Mouse (Mus musculus) heart, embryonic 15.5 days (tissue): ENCODE data around the gene Rapgef4. TPM values are rescaled to one million over a fixed set of nuclear protein-coding genes. Genes with fewer than 3 reads are reported as not detected.

Experiments used
- ATAC-seq: fragments of 200-750 bp; cut with Nextera tagmentation; replicated peaks from 2 replicates; pipeline ENCODE4 v1.8.0; 2017; ENCODE audit warnings: low read depth, moderate TSS enrichment; ENCODE audit not compliant: insufficient number of reproducible peaks, insufficient read depth, low FRiP score
- H3K27ac ChIP-seq: fragments of 300-500 bp; sonication (generic); 2 replicates; pipeline ENCODE4 v1.5.1; 2015; ENCODE audit warnings: mild to moderate bottlenecking, inconsistent platforms
- H3K27me3 ChIP-seq: fragments of 300-500 bp; sonication (generic); 2 replicates; pipeline ENCODE4 v1.6.1; 2015; ENCODE audit warnings: inconsistent platforms
- H3K36me3 ChIP-seq: fragments of 300-500 bp; sonication (generic); 2 replicates; pipeline ENCODE4 v1.6.1; 2015; ENCODE audit warnings: mild to moderate bottlenecking, inconsistent platforms
- H3K4me1 ChIP-seq: fragments of 300-500 bp; sonication (generic); replicated peaks from 2 replicates; pipeline ENCODE4 v1.6.1; 2015; ENCODE audit warnings: inconsistent platforms
- H3K4me2 ChIP-seq: fragments of 300-500 bp; sonication (generic); 2 replicates; pipeline ENCODE4 v1.6.1; 2015; ENCODE audit warnings: inconsistent platforms, mild to moderate bottlenecking, moderate library complexity
- H3K4me3 ChIP-seq: fragments of 300-500 bp; sonication (generic); 2 replicates; pipeline ENCODE4 v1.5.1; 2015; ENCODE audit warnings: mild to moderate bottlenecking, inconsistent platforms
- H3K9ac ChIP-seq: fragments of 300-500 bp; sonication (generic); 2 replicates; pipeline ENCODE4 v1.6.1; 2015; ENCODE audit warnings: mild to moderate bottlenecking, inconsistent platforms
- H3K9me3 ChIP-seq: fragments of 300-500 bp; sonication (generic); replicated peaks from 2 replicates; pipeline ENCODE4 v1.6.1; 2016; ENCODE audit warnings: inconsistent platforms
- WGBS: fragments of 180-500 bp; shearing (Covaris S2); methylation state at CpG from one replicate; pipeline ENCODE4 v1.1.7; 2015; ENCODE audit warnings: mixed read lengths; 5-methylcytosine and 5-hydroxymethylcytosine counted together
- polyA plus RNA-seq: library from polyadenylated mRNA; unstranded; fragments of >200 nt; fragmentation: Nextera tagmentation; extraction: Ambion mirVana; gene quantifications from 2 replicates; pipeline ENCODE4 v1.2.1, GENCODE M21; 2015

Rapgef4 gene
- polyA plus RNA-seq, 1 experiment from 2014 or later, result 3.7 TPM

DNA sequence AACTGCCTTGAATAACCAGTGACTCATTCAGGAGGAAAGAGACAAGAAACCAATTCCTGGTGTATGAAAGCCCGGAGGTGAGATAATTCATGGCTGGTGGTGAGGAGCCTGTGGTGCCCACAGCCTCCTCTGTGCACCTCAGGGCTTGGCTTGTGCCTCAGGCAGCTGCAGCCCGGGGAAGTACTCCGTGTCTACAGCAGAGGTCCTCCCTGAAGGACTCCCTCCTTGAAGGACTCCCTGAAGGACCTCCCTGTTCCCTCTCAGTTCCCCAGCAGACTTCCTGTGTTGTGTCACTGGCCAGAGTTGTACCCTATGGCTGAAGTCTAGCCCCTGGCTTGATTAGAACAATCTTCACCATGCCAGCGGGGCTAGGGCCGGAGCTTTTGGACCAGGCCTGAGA lies 50.7 kb downstream of the Rapgef4 start:
- no peak for ATAC-seq
- Histone ChIP-seq H3K4me3 (no peak overlapping the region), H3K4me2 (no peak overlapping the region), H3K36me3 (no peaks in the 10 kb centered on the region), H3K27me3 (no peaks in the 10 kb centered on the region), H3K9me3 (no peaks in the 10 kb centered on the region), H3K4me1 (no peaks in the 10 kb centered on the region), H3K27ac (no peak overlapping the region), H3K9ac (no peak overlapping the region)
- 73% methylated on average over 5 of the region's 5 CpGs for WGBS

DNA sequence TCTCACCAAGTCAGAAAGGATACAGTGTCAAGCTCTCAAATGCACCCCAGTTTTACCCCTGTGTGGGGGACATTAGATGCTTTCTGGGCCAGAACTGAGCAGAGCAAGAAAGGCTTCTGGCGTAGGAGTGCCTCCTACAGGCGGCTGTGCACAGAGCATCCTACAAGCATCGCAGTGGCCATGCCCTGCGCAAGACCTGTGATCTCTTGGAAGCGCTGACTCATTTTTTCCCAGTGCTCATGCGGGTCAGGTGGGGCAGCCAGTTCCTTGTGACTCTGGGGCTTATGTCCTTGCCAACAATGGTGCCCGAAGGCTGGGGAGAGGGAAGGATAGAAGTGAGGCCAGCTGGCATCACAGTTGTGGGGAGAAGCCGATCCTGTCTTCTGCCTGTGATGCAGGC lies 54.6 kb downstream of the Rapgef4 start:
- Histone ChIP-seq H3K27ac (no peak overlapping the region), H3K4me3 (no peak overlapping the region), H3K4me2 (no peak overlapping the region), H3K27me3 (no peaks in the 10 kb centered on the region), H3K9ac (no peak overlapping the region), H3K4me1 (peaks cover 6% of the 10 kb centered on the region; the same call in 1 of the 2 replicates), H3K36me3 (no peaks in the 10 kb centered on the region), H3K9me3 (no peaks in the 10 kb centered on the region)
- 47% methylated on average over 8 of the region's 8 CpGs for WGBS
- no peak for ATAC-seq

DNA sequence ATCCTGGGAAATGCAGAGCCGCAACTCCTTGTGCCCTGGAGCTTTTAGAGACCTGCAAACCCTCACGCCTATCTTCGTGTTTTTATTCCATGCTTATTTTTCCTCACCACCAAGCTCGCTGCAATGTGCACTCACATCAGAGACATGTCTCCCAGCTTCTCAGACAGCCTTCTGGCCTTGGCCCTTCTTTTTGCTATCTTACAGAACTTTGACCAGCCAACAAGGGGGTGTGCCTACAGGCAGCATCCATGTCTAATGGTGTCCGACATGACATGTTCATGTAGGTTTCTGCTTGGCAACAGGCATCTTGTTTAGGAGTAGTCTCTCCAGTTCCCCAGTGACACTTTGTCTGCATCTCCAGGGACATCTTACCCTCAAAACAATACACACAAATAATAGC lies 56.3 kb downstream of the Rapgef4 start:
- ATAC-seq, result no peak
- WGBS, result 90% methylated on average over 5 of the region's 5 CpGs
- H3K4me3 ChIP-seq, result no peak overlapping the region
- no peaks in the 10 kb centered on the region for H3K36me3 ChIP-seq
- H3K27me3 ChIP-seq, result no peaks in the 10 kb centered on the region
- peaks cover 6% of the 10 kb centered on the region; the same call in 1 of the 2 replicates for H3K4me1 ChIP-seq
- H3K27ac ChIP-seq, result no peak overlapping the region
- H3K4me2 ChIP-seq, result no peak overlapping the region
- H3K9ac ChIP-seq, result no peak overlapping the region
- no peaks in the 10 kb centered on the region for H3K9me3 ChIP-seq

DNA sequence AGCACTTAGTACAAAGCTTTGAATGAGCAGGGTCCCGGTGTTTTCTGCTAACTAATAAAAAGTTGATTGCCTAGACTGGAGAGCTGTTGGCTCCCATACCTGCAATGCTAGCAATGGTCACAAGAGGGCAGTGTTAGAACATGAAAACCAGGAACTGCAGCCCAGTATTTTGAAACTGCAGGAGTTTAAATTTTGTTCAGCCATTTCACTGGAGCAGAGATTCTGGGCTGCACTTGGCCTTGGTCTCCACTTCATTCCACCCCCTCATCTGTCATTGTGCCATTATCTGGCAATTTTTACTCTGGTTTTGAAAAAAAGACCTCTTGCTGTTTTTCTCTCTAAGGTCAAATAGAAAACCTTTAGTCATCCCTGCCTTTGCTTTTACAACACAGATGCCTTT lies 57.2 kb downstream of the Rapgef4 start:
- H3K4me2 ChIP-seq, result peak overlapping the region; percentile 38; the same call in 1 of the 2 replicates

DNA sequence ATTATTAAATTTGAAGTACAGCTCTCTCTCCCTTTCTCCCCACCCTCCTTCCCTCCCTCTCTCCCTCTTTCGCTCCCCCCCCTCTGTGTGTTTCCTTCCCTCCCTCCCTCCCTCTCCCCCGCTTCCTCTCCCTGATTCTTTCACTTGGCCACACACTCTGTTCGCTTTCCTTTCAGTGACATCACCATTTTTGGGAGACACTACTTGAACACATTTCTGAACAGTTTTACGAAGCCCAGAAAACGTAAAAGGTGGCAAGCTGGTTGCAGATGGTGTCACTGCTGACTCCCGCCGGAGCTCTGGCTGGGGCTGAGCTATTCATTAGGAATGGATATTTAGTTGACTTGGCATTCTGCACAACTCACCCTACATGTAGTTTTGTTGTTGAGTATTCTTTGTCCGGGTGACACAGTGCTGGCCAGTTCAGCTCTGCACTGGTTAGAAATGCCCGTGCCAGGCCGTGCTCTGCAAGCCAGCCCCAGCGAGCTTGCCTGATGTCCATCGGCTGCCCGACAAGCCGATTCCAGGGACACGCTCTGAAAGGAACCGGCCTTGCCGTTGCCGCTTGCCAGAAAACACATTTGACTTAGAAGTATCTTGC lies 57.7 kb downstream of the Rapgef4 start:
- H3K9me3 ChIP-seq, result no peaks in the 10 kb centered on the region
- H3K4me1 ChIP-seq, result peaks cover 6% of the 10 kb centered on the region; the same call in 1 of the 2 replicates
- peak overlapping the region; percentile 38 for H3K4me2 ChIP-seq
- no peaks in the 10 kb centered on the region for H3K36me3 ChIP-seq
- H3K4me3 ChIP-seq, result no peak overlapping the region
- WGBS, result 62% methylated on average over 18 of the region's 18 CpGs
- peak; percentile 11; the same call in 1 of the 2 replicates for ATAC-seq
- no peaks in the 10 kb centered on the region for H3K27me3 ChIP-seq
- peak overlapping the region; percentile 49; the same call in 1 of the 2 replicates for H3K27ac ChIP-seq
- 0 out of 2 replicates have a peak overlapping the region, but pooled peaks have one; percentile 13 for H3K9ac ChIP-seq

More for the DNA sequence above, 57.2 kb downstream of the Rapgef4 start:
- 0 out of 2 replicates have a peak overlapping the region, but pooled peaks have one; percentile 13 for H3K9ac ChIP-seq
- no peaks in the 10 kb centered on the region for H3K27me3 ChIP-seq
- ATAC-seq, result no peak
- peaks cover 6% of the 10 kb centered on the region; the same call in 1 of the 2 replicates for H3K4me1 ChIP-seq
- H3K4me3 ChIP-seq, result no peak overlapping the region
- H3K27ac ChIP-seq, result no peak overlapping the region
- no peaks in the 10 kb centered on the region for H3K36me3 ChIP-seq
- H3K9me3 ChIP-seq, result no peaks in the 10 kb centered on the region
- WGBS, result 10% methylated on average over 1 of the region's 1 CpGs

DNA sequence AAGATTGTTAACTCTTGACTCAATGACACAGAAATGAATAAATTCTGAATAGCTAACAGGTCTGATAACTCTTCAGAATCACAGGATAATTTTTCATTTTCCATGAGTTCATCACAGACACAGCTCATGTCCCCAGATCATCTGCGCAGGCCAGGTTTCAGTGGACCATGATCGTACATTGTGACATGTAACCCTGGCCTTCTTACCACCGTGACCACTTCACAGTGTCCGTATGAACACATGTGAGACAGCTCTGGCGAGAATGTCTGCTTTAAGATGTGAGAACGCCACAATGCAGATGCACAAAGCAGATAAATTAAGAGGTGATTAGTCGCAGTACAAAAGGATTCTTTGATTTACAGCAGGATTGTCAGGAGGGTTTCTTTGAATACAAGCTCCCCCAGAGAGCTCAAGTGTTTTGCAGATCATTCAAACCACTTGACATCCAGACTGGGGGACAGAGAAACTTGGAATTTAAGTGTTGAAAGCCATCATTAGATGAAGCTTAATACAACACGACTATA lies 58.5 kb downstream of the Rapgef4 start:
- H3K27ac ChIP-seq, result no peak overlapping the region
- no peak for ATAC-seq
- H3K9ac ChIP-seq, result no peak overlapping the region
- H3K4me3 ChIP-seq, result no peak overlapping the region
- 68% methylated on average over 8 of the region's 8 CpGs for WGBS
- no peaks in the 10 kb centered on the region for H3K36me3 ChIP-seq
- peaks cover 6% of the 10 kb centered on the region; the same call in 1 of the 2 replicates for H3K4me1 ChIP-seq
- no peaks in the 10 kb centered on the region for H3K27me3 ChIP-seq
- H3K9me3 ChIP-seq, result no peaks in the 10 kb centered on the region
- H3K4me2 ChIP-seq, result no peak overlapping the region

DNA sequence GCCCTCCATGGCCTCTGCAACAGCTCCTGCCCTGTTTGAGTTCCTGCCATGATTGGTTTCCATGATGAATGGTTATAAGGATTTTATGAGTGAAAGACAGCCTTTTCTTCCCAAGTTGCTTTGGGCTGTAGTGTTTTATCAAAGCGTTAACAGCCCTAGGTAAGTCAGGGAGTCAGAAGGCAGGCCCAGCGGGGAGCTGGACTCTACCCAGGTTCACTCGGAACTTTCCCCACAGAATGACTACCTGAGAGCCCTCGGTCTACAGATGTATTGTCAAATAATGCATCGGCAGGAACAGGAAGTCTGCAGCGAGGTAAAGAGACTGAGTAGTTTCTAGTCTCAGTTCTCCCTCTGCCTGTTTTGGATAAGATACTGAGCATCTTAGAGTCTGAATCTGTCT lies 60.0 kb downstream of the Rapgef4 start:
- Histone ChIP-seq H3K4me2 (no peak overlapping the region), H3K4me1 (peaks cover 6% of the 10 kb centered on the region; the same call in 1 of the 2 replicates), H3K9ac (no peak overlapping the region), H3K27ac (no peak overlapping the region), H3K4me3 (no peak overlapping the region), H3K36me3 (no peaks in the 10 kb centered on the region), H3K9me3 (no peaks in the 10 kb centered on the region), H3K27me3 (no peaks in the 10 kb centered on the region)
- no peak for ATAC-seq
- WGBS, result 84% methylated on average over 6 of the region's 6 CpGs

DNA sequence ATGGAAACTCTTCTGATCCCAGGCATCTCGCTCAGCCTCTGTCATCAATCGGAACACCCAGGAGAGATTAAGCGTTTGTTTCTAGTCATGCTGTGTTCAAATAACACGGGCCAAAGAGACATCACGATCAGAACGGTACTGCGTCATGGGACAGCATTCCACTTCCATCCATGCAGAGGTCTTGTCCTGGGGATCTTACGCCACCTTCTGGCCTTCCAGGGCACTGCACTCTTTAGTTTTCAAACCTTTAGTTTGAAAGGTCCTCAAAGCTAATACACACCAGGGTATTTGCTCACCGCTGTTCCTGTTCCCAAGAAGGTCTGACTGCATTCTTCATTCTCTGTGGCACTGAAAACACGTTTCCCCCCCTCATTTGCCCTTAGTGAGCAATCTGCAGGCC lies 61.1 kb downstream of the Rapgef4 start:
- H3K27ac ChIP-seq, result no peak overlapping the region
- H3K4me1 ChIP-seq, result peaks cover 6% of the 10 kb centered on the region; the same call in 1 of the 2 replicates
- WGBS, result 86% methylated on average over 10 of the region's 10 CpGs
- no peak overlapping the region for H3K4me3 ChIP-seq
- no peaks in the 10 kb centered on the region for H3K27me3 ChIP-seq
- H3K9me3 ChIP-seq, result no peaks in the 10 kb centered on the region
- no peak overlapping the region for H3K9ac ChIP-seq
- no peak overlapping the region for H3K4me2 ChIP-seq
- ATAC-seq, result no peak
- no peaks in the 10 kb centered on the region for H3K36me3 ChIP-seq

DNA sequence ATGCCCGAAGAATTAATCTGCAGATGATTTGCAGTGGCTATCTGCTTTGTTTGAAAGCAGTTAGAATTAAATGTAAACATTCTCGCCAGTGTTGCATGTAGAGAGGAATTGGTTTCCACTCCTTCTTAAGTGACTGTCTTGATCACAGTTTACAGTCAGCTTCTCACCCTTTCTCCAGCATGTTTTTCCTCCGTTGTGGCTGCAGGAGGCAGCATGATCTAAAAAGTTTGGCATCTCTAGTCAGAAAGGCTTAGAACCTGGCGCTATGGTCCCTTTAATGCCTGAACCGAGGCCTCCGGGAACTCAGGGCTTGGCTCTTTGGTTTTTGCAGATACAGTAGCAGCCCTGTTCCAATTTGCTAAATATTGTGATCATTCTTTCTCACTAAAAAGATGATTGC lies 63.2 kb downstream of the Rapgef4 start:
- no peak for ATAC-seq

DNA sequence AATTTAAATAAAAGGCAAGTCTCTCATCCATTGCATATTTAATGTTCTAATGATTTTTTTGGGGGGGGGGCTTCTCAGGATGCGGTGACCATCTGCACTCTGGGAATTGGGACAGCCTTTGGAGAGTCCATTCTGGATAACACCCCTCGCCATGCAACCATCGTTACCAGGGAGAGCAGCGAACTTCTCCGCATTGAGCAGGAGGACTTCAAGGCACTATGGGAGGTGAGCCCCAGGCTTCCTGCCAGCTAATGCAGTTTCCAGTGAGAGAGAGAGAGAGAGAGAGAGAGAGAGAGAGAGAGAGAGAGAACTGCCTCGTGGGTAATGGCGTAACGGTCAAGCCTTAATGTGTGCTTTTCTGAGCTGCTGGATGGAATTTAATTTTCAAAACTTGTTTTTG lies 64.0 kb downstream of the Rapgef4 start:
- no peak for ATAC-seq
- H3K4me3 ChIP-seq, result no peak overlapping the region
- WGBS, result 87% methylated on average over 8 of the region's 8 CpGs
- H3K27me3 ChIP-seq, result no peaks in the 10 kb centered on the region
- no peaks in the 10 kb centered on the region for H3K4me1 ChIP-seq
- no peak overlapping the region for H3K9ac ChIP-seq
- H3K36me3 ChIP-seq, result no peaks in the 10 kb centered on the region
- no peaks in the 10 kb centered on the region for H3K9me3 ChIP-seq
- H3K27ac ChIP-seq, result no peak overlapping the region
- no peak overlapping the region for H3K4me2 ChIP-seq

More for the DNA sequence above, 63.2 kb downstream of the Rapgef4 start:
- H3K4me1 ChIP-seq, result 0 out of 2 replicates have a peak, but pooled peaks cover 2% of the 10 kb centered on the region
- no peak overlapping the region for H3K27ac ChIP-seq
- no peaks in the 10 kb centered on the region for H3K27me3 ChIP-seq
- WGBS, result 38% methylated on average over 6 of the region's 6 CpGs
- no peak overlapping the region for H3K9ac ChIP-seq
- H3K9me3 ChIP-seq, result no peaks in the 10 kb centered on the region
- no peak overlapping the region for H3K4me3 ChIP-seq
- H3K36me3 ChIP-seq, result no peaks in the 10 kb centered on the region
- H3K4me2 ChIP-seq, result no peak overlapping the region

DNA sequence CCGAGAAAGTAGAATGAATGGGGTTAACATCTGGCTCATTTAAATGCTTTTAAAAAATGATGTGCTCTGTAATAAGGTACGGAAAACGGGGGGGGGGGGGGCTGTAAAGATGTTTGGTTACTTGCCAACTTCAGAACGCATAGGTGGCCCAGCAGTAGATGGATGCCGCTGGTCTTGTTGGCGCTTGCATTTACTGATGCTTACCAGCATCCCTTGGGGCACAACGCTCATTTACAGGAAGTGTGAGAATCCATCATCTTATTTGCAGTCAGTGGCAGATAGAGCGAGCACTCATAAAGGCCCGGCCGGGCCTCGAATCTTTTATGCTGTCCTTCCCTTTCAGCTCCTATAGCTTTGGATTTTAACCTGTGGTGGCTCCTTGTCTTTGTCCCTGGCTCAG lies 64.6 kb downstream of the Rapgef4 start:
- H3K4me3 ChIP-seq, result no peak overlapping the region
- 74% methylated on average over 11 of the region's 11 CpGs for WGBS
- no peaks in the 10 kb centered on the region for H3K27me3 ChIP-seq
- H3K4me1 ChIP-seq, result no peaks in the 10 kb centered on the region
- no peak overlapping the region for H3K27ac ChIP-seq
- no peaks in the 10 kb centered on the region for H3K9me3 ChIP-seq
- H3K9ac ChIP-seq, result no peak overlapping the region
- no peak for ATAC-seq
- H3K36me3 ChIP-seq, result no peaks in the 10 kb centered on the region
- H3K4me2 ChIP-seq, result no peak overlapping the region

DNA sequence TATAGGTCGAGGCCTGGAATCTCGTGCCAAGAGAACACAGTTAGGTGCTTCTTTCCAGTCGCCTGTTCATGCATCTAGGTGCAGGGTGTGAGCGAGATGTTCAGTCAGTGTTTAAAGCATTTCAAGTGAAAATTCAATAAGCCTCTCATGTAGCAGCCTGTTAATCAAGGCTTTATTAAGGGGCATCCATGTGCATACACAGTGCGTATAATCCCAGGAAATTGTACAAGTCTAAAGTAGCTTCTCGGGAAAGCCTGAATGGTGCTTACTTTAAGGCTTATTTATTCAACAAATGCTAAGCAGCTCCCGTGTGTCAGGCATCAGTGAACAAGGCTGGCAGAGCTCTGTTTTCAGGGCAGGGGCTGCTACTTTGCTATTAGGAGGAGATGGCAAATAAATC lies 69.4 kb downstream of the Rapgef4 start:
- ATAC-seq, result no peak

More for the DNA sequence above, 69.4 kb downstream of the Rapgef4 start:
- Histone ChIP-seq H3K4me1 (peaks cover 7% of the 10 kb centered on the region), H3K9me3 (no peaks in the 10 kb centered on the region), H3K27ac (no peak overlapping the region), H3K4me3 (no peak overlapping the region), H3K36me3 (no peaks in the 10 kb centered on the region), H3K9ac (no peak overlapping the region), H3K27me3 (no peaks in the 10 kb centered on the region), H3K4me2 (no peak overlapping the region)
- 65% methylated on average over 7 of the region's 7 CpGs for WGBS
